Mouse (Mus musculus) kidney, postnatal 0 days (tissue): ENCODE measurements around the gene Cntnap2. TPM values are rescaled to one million over a fixed set of nuclear protein-coding genes. Genes with fewer than 3 reads are reported as not detected.

Experiments used
- ATAC-seq: fragments of 200-750 bp; cut with Nextera tagmentation; replicated peaks from 2 replicates; pipeline ENCODE4 v1.8.0; 2017; ENCODE audit warnings: low read depth, moderate number of reproducible peaks, moderate TSS enrichment, moderate library complexity; ENCODE audit not compliant: low FRiP score
- DNase-seq: peaks from one replicate; pipeline ENCODE4 v3.0.0-alpha.2; 2016; ENCODE audit warnings: low spot score
- H3K27ac ChIP-seq: fragments of 300-500 bp; sonication (generic); 2 replicates; pipeline ENCODE4 v1.5.1; 2014; ENCODE audit warnings: mild to moderate bottlenecking
- H3K27me3 ChIP-seq: fragments of 300-500 bp; sonication (generic); 2 replicates; pipeline ENCODE4 v1.6.1; 2014; ENCODE audit warnings: low read length, mixed read lengths; ENCODE audit not compliant: insufficient read depth
- H3K36me3 ChIP-seq: fragments of 300-500 bp; sonication (generic); 2 replicates; pipeline ENCODE4 v1.6.1; 2014; ENCODE audit warnings: low read length, mixed read lengths; ENCODE audit not compliant: insufficient read depth
- H3K4me1 ChIP-seq: fragments of 300-500 bp; sonication (generic); replicated peaks from 2 replicates; pipeline ENCODE4 v1.6.1; 2014; ENCODE audit warnings: antibody characterized with exemption, low read length, mixed read lengths; ENCODE audit not compliant: insufficient read depth
- H3K4me2 ChIP-seq: fragments of 300-500 bp; sonication (generic); 2 replicates; pipeline ENCODE4 v1.6.1; 2014; ENCODE audit warnings: mild to moderate bottlenecking, low read length, moderate library complexity, mixed read lengths
- H3K4me3 ChIP-seq: fragments of 300-500 bp; sonication (generic); replicated peaks from 2 replicates; pipeline ENCODE4 v1.5.1; 2014; ENCODE audit warnings: low read depth, low read length
- H3K9ac ChIP-seq: fragments of 300-500 bp; sonication (generic); 2 replicates; pipeline ENCODE4 v1.6.1; 2014; ENCODE audit warnings: low read depth, low read length
- H3K9me3 ChIP-seq: fragments of 300-500 bp; sonication (generic); replicated peaks from 2 replicates; pipeline ENCODE4 v1.6.1; 2016; ENCODE audit warnings: low read length, inconsistent platforms, mixed read lengths
- CTCF ChIP-seq: IDR thresholded peaks from 2 replicates; pipeline ENCODE4 v1.5.1; 2016; ENCODE audit warnings: antibody characterized with exemption, low read depth, mild to moderate bottlenecking, moderate library complexity
- WGBS: fragments of 180-500 bp; shearing (Covaris S2); extraction: QIAGEN DNeasy Blood & Tissue Kit; methylation state at CpG from one replicate; pipeline ENCODE4 v1.1.7; 2014; 5-methylcytosine and 5-hydroxymethylcytosine counted together
- polyA plus RNA-seq: library from polyadenylated mRNA; unstranded; fragments of >200 nt; fragmentation: Nextera tagmentation; extraction: Ambion mirVana; gene quantifications from 2 replicates; pipeline ENCODE4 v1.2.1, GENCODE M21; 2015

Cntnap2 gene
- polyA plus RNA-seq, 1 experiment from 2014 or later = 2.8 TPM

- TF ChIP-seq CTCF = no peak
- WGBS = 86% methylated on average over 1 of the region's 1 CpGs
- no peaks in the 10 kb centered on the region for H3K9me3 ChIP-seq
- no peaks in the 10 kb centered on the region for H3K36me3 ChIP-seq
- H3K27me3 ChIP-seq = no peaks in the 10 kb centered on the region
- no peak for DNase-seq
- H3K4me1 ChIP-seq = no peaks in the 10 kb centered on the region
- H3K27ac ChIP-seq = no peak overlapping the region
- H3K4me2 ChIP-seq = no peak overlapping the region
- no peak for ATAC-seq
- no peak overlapping the region for H3K9ac ChIP-seq
- no peak overlapping the region for H3K4me3 ChIP-seq
These were observed 1173.7 kb downstream of the Cntnap2 start for GRCm38 (mm10) chr6:46232889-46233288.

- H3K27me3 ChIP-seq = no peaks in the 10 kb centered on the region
- H3K9me3 ChIP-seq = no peaks in the 10 kb centered on the region
- H3K4me3 ChIP-seq = no peak overlapping the region
- no peaks in the 10 kb centered on the region for H3K4me1 ChIP-seq
- H3K27ac ChIP-seq = no peak overlapping the region
- H3K36me3 ChIP-seq = no peaks in the 10 kb centered on the region
- TF ChIP-seq CTCF = no peak
- H3K4me2 ChIP-seq = no peak overlapping the region
- no peak for ATAC-seq
- no peak for DNase-seq
- WGBS = 59% methylated on average over 2 of the region's 2 CpGs
- no peak overlapping the region for H3K9ac ChIP-seq
These were observed 1181.2 kb downstream of the Cntnap2 start for GRCm38 (mm10) chr6:46240349-46240748.

GRCm38 (mm10) chr6:46263171-46263570 is 1204.0 kb downstream of the Cntnap2 start:
- Histone ChIP-seq H3K4me1 (no peaks in the 10 kb centered on the region), H3K27ac (no peak overlapping the region), H3K4me3 (no peak overlapping the region), H3K4me2 (no peak overlapping the region), H3K9ac (no peak overlapping the region), H3K9me3 (no peaks in the 10 kb centered on the region), H3K36me3 (no peaks in the 10 kb centered on the region), H3K27me3 (no peaks in the 10 kb centered on the region)
- ATAC-seq (no peak), DNase-seq (no peak)
- TF ChIP-seq CTCF = no peak
- 54% methylated on average over 1 of the region's 1 CpGs for WGBS

- no peak for ATAC-seq
- no peak for DNase-seq
- no peak for TF ChIP-seq CTCF
- H3K27me3 ChIP-seq = no peaks in the 10 kb centered on the region
- no peaks in the 10 kb centered on the region for H3K4me1 ChIP-seq
- no peak overlapping the region for H3K4me2 ChIP-seq
- no peak overlapping the region for H3K27ac ChIP-seq
- no peaks in the 10 kb centered on the region for H3K9me3 ChIP-seq
- H3K36me3 ChIP-seq = no peaks in the 10 kb centered on the region
- no peak overlapping the region for H3K4me3 ChIP-seq
- 72% methylated on average over 5 of the region's 5 CpGs for WGBS
- no peak overlapping the region for H3K9ac ChIP-seq
These were observed 1287.8 kb downstream of the Cntnap2 start for GRCm38 (mm10) chr6:46346946-46347345.

- Histone ChIP-seq H3K4me1 (no peaks in the 10 kb centered on the region), H3K4me2 (no peak overlapping the region), H3K9ac (no peak overlapping the region), H3K36me3 (no peaks in the 10 kb centered on the region), H3K4me3 (no peak overlapping the region), H3K27ac (no peak overlapping the region), H3K27me3 (no peaks in the 10 kb centered on the region), H3K9me3 (no peaks in the 10 kb centered on the region)
- 87% methylated on average over 2 of the region's 2 CpGs for WGBS
- ATAC-seq (no peak), DNase-seq (no peak)
- TF ChIP-seq CTCF = no peak
These were observed 1301.9 kb downstream of the Cntnap2 start for GRCm38 (mm10) chr6:46361091-46361490.

GRCm38 (mm10) chr6:46362156-46362555 is 1303.0 kb downstream of the Cntnap2 start:
- peak; percentile 3 for DNase-seq

More at GRCm38 (mm10) chr6:46362156-46362555, 1303.0 kb downstream of the Cntnap2 start:
- Histone ChIP-seq H3K27ac (no peak overlapping the region), H3K4me3 (no peak overlapping the region), H3K4me2 (no peak overlapping the region), H3K9me3 (no peaks in the 10 kb centered on the region), H3K4me1 (no peaks in the 10 kb centered on the region), H3K36me3 (no peaks in the 10 kb centered on the region), H3K9ac (no peak overlapping the region), H3K27me3 (no peaks in the 10 kb centered on the region)
- no peak for ATAC-seq
- WGBS = 86% methylated on average over 1 of the region's 1 CpGs
- TF ChIP-seq CTCF = no peak
